Mouse (Mus musculus) heart, adult 8-10 months (tissue): ENCODE results near the gene Cers1. TPM values are rescaled to one million over a fixed set of nuclear protein-coding genes. Genes with fewer than 3 reads are reported as not detected.

ENCODE experiments used
- DNase-seq: peaks from one replicate; pipeline ENCODE4 v3.0.0; 2022; ENCODE audit warnings: low spot score
- total RNA-seq, 4 experiments: library from RNA; stranded (reverse); gene quantifications; 2 replicates each; pipeline ENCODE4 v1.2.4; 2022

Gene Cers1
- under 1 TPM; 0.14 to 0.53 (median 0.38) TPM for total RNA-seq

DNA sequence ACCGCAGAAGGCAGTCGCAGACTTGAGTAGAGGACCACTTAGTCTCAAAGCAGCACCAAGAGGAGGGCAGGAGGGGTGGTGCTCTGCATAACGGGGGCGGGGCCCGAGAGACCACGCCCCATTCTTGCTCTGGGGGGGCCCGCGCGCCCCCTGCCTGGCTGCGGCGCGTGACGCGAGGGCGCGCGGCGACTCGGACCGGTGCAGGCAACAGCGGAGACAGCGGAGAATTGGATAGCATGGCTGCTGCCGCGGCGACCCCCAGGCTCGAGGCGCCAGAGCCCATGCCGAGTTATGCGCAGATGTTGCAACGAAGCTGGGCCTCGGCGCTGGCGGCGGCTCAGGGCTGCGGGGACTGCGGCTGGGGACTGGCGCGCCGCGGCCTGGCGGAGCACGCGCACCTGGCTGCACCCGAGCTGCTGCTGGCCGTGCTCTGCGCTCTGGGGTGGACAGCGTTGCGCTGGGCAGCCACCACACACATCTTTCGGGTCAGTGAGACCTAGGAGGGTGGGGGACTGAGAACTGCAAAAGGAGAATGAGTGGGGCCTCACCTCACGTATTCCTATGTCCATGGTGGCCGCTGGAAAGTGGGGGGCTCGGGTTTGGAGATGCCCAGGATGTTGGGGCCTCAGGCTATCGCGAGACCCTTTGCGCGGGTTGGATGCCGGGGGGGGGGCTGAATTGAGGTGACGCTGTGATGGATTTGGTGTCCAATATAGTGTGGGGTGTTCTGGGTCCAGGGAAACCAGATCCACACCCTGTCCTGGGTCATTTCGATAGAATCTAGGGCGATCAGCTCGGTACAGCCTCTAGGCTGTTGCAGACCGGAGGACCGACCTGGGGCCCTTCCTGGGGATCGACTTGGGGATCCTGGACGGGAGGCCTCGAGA, at the start of gene Cers1:
Gene Cers1 (plus strand): TSS at position 152 of the 887 bp plus-strand sequence.
- no peak for DNase-seq

DNA sequence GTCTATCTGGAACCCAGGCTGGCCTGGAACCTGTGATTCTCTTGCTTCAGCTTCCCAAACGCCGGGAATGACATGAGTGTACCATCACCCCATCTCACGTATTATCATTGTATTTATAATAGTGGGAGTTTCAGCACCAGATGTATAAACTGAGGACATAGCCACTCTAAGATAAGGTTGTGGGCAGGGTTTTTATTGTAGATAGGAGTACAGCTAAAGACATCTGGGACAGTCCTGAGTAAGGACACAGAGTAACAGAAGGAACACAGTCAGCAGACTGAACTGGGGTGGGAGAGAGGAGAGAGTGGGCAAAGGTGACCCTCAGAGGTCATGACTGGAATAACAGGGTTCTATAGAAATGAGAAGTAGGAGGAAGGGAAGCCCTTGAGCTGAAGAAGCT, 47.9 kb upstream of the Cers1 start:
- DNase-seq, result no peak

DNA sequence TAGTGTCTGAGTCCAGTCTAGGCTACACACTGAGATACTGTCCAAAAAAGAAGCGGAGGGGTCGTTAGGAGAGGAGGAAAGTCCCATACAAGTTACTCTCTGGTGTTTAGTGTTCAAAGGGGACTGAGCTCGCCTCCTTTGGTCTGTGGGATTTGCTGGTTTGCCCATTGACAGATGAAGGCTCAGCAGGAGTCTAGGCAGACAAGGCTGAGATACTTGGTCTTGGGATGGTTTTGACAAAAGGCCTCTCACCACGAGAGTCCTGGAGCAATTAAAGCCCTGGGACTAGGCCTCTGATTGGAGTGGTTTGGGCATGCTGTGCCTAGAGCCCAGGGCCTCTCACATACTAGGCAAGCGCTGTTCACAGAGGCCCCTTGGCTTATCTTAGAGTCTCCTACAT, 47.3 kb upstream of the Cers1 start:
- DNase-seq, result no peak

DNA sequence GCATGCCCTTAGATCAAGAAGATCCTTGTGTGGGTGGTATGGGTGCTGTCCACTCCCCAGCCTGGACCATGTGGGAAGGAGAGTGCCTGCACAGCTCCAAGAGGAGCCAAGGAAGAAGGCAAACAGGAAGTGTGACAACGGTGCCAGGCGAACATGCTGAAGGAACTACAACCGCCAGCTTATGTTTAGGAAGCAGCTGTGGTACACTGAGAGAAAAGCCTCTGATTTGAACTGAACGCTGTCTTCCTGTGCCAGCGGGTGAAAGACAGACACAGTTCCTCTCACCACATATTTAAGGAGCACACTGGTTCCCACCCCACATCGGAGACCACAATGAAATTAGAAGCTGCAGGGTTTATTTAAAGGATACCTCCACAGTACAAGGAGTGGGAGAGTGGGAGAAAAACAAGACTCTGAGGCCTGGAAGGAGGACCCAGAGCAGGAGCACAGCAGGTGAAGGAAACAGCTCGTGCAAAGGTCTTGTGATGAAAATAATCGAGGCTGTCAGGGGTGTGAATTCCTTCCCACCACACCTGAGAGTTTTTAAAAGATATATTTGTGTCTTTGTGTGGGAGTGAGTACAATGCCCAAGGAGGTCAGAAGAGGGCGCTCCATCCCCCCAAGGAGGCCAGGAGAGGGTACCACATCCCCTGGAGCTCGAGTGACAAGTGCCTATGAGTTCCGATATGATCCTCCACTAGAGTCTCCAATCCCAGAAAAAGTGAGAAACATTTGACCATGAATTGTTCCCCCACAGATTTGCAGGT, 46.6 kb upstream of the Cers1 start:
- no peak for DNase-seq

DNA sequence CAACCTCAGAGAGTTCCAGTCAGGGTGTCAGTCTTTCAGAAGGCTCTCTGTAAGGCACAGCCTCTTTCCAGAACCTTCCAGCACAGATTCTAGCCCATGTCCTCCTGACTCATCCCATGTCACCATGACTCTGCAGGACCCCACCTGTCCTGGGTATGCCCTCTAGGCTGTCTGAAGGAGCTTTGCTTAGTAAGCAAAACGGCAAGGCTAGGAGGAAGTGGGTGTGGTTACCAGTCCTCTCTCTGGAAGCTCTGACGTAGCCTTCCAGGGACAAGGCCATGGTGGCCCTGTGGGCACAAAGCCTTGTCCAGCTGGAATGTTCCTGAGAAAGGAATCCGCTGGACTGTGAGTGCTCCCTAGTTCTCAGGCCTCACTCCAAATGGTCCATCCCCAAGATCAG, 42.6 kb upstream of the Cers1 start:
- DNase-seq, result peak; percentile 37

DNA sequence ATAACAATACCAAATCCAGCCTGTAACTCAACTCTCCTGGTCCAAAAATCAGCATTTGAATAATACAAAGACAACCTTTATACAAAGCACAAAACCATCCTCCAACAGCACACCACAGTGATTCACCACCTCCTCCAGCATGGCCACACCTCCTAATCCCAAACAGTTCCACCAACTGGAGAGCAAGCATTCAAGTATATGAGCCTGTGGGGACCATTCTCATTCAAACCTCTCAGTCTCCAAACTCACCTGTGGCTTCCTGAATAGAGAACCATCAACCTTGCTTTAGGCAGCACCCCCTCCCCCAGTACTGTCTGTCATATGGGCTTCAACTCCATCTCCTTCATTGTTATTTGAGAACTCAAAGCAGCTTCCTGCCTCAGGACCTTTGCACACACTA, 41.2 kb upstream of the Cers1 start:
- no peak for DNase-seq

DNA sequence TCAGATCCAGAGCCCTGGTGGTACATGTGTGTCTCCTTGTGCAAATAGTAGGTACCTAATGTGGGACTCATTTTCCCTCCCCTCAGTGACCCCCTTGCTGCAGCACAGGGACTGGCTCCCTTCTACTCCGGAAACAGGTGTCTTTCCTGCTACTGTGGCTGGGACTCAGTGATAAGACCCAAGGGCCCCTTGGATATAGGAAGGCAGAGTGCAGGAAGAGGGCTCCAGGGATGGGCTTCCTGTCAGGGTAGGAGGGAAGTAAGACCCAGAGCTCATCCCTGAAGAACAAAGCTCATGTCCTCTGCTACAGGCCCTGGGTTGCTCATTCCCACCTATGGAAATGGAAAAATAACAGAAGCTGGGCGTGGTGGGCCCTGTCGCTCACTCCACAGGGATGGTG, 39.1 kb upstream of the Cers1 start:
- DNase-seq, result peak; percentile 33

DNA sequence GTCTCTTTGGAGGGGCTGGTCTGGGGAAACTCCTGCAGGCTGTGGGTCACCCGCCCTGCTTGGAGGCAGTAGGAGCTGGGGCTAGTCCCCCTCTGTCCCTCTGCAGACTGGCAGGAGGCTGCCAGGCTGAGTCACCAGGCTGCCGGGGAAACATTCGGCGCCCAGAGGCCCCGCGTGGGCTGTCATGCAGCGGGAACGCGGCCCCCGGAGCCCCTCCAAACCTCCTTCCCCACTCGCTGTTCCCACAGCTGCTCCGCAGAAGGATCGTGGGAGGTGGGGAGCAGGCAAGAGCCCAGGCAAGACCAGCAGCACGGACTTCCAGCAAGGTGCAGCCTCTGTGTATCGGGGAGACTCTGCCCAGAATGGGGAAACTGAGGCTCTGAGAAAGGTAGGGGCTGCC, 37.4 kb upstream of the Cers1 start:
- DNase-seq, result no peak

DNA sequence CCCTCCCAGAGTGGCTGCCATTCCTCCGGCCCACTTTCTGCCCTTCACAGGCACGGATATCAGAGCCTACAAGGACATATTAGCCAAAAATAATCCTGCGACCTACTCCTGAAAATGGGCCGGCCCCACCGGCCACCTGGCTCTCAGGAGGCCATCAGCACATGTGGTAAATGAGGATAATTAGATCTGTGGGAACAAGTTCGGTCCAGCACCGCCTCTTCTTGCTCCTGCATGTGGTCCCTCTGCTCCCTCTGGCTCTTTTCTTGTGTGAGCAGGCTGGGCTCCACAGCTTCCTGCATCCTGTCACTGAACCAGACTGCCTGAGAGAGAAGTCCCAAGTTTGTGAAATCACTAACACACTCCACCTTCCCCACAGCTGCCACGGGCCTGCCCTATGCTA, 36.3 kb upstream of the Cers1 start:
- no peak for DNase-seq

DNA sequence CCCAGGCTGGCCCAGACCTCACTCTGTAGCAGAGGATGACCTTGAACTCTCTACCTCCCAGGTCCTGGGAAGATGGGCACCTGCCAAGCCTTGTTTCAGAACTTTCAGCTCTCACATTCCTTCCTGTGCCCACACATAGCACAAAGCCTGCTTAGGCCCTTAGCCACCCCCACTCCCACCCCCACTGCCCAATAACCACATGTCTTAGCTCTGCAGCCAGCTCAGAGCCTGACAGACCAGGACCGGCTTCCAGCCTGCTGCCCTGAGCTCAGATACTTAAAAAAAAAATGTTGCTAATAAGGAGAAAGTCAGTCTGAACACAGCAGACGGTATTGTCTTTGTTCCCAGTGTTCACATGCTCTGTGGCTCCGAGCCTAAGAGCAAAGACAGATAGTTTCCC, 34.6 kb upstream of the Cers1 start:
- no peak for DNase-seq

DNA sequence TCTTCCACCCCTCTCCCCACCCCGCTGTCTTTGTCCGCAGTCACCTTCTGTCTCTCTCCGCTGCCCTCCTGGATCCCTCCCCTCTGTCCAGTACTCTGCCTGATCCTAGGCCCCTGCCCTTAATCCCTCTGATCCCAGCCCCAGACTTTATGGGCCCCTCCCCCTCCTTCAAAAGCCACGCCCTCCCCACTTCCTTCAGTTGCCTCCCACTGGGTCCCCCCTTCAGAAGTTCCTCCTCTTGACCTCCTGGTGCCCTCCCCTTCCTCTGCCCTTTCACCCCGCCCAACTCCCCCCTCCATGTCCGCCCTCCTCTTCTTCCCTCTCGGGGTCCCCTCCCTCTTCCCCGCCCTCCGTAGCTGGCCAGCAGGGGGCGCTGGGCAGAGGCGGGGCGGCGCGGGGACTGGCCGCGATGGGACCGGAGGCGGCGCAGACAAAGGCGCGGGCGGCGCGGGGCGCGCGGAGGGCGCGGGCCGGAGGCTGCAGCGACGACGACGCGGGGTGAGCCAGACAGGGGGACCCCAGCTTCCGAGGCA, 32.9 kb upstream of the Cers1 start, which contains the start of gene Homer3:
Gene Homer3 (plus strand): TSS at position 225 of the 533 bp plus-strand sequence.
- peak; percentile 91 for DNase-seq

DNA sequence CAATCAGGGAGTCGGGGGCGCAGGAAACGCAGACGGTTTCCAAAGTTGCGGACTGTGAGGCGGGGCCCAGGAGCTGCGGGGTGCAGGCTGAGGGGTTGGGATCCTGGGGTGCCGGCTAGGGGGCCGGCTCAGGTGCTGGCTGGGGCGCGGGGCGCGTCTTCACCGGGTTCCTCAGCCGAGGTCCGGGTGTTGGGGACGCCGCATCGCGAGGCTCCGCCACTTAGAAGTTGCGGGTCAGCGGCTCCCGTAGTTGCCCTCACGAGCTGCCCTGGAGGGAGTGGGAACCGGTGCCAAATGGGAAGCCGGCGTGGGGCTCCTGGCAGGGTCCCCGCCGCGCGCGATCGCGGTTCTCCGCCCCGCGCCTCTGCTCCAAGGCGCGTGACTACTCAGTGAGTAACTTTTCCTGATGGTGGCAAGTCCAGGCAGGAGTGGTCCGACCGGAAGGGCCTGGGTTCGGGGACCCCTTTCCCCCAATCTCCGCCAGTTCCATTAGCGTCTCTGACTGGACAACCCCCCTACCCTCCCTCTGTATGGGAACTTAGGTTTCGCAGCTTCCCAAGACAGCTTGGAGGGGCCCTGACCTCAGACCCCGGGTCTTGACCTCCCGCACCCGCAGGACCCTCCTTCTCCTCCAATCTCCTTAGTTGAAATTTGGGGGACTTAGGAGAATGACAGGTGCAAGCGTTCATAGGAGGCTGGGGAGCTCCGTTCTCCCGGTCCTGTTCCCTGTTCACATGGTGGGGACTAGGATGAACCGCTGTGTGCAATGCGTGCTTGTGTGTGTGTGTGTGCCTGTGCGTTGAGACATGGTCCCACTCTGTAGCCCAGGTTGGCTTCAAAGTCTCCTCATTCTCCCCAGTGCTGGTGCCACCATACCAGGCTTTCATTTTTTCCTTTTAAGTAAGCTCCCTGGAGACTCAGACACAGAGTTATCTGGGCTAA, 32.2 kb upstream of the Cers1 start:
- no peak for DNase-seq

DNA sequence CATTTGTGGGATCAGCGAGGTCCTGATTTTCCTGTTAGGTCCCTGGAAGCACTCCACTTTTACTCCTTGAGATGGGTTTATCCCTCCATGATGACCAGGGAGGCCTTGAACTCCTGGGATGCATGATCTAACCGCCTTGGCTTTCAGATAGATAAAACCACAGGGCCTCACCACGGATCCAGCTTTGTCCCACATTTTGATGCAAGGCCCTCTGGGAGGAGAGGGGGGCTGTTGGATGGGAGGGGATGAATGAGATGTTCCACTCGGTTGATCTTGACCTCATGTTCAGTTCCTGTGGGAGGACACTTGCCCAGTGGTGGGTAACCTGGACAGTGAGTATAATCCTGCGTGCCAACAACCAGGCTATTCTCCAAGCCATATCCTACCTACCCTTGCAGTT, 31.2 kb upstream of the Cers1 start:
- no peak for DNase-seq

DNA sequence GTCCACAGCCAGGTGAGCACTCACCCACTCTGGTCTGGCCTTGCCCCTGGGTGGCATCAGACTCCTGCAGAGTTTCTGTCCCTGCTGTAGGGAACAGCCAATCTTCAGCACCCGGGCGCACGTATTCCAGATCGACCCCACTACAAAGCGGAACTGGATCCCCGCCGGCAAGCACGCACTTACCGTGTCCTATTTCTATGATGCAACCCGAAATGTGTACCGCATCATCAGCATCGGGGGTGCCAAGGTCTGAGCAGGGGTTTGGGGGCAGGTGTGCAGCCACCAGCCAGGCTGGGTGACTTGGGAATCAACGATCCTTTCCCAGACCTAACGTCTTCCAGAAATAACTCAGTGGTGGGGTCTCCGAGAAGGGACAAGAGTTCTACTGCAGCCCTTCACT, 30.3 kb upstream of the Cers1 start:
- no peak for DNase-seq

DNA sequence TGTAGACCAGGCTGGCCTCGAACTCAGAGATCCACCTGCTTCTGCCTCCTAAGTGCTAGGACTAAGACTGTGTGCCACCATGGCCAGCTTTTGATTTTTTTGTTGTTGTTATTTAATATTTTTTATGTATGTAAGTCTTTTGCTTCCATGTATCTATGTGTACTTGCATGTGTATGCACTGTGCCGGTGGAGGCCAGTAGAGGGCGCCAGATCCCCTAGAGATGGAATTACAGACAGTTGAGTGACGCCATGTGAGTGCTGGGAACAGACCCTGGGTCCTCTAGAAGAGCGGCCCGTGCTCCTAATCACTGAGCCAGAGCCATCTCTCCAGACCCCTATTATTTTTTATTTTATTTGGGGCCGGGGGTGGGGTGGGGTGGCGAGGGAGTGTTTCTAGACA, 28.8 kb upstream of the Cers1 start:
- no peak for DNase-seq

DNA sequence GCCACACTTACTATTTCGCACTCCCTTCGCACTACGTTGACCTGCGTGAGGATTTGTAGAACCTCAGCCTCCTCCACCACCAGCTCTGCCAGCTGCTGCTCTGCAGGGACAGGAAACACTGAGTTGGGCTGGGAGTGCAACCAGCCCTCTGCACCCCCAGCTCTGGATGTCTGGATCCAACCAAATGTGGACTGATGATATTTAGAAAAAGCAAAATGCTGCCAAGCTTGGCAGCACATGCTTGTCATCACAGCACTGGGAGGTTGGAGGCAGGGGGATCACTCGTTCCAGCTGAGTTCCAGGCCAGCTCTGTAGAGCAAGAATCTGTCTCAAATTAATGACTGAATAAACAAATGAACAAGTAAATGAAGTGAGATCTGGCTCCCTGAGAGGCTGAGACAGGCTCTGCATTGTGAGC, 21.6 kb upstream of the Cers1 start:
- DNase-seq, result no peak

DNA sequence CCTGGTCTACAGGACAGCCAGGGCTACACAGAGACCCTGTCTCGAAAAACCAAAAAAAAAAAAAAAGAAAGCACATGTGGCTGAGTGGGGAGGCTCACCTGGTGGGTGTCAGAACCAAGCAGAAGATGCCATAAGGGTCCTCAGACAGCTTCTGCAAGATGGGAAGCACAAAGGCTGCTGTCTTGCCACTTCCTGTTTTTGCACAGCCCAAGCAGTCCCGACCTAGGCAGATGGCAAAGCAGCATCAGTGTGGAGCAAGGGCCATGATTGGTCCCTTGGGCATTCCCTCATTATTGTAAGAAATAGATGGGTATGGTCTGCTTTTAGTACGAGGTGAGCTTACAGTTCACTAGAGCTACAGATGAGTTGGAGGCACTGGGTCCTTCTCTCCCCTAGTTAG, 14.7 kb upstream of the Cers1 start:
- DNase-seq, result no peak

DNA sequence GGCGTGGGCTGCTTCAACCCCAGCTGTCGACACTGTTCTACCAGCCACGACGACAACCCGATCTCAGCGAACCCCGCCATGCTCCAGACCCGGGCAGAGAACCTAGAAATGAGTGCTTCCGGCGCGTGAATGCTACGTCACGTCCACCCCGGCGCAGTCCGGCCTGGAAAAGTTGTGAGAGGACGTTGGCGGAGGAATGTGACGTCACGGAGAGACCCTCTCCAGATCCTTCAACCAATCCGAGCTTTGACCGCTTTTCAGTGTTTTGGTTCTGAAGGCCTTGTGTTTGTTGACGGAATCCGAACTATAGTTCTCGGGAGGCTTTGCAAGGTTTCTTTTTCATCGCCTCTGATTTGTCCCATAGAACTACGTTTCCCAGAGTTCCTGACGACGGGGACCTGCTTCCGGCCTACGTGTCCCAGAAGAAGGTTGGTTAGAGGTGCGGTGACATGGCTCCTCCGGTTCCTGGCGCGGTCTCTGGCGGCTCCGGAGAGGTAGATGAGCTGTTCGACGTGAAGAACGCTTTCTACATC, 13.2 kb upstream of the Cers1 start, which contains the start of the genes Ddx49 and Cope:
Gene Ddx49 (minus strand): TSS at position 132 of the 533 bp plus-strand sequence.
Gene Cope (plus strand): TSS at position 161 of the 533 bp plus-strand sequence.
- peak; percentile 96 for DNase-seq

DNA sequence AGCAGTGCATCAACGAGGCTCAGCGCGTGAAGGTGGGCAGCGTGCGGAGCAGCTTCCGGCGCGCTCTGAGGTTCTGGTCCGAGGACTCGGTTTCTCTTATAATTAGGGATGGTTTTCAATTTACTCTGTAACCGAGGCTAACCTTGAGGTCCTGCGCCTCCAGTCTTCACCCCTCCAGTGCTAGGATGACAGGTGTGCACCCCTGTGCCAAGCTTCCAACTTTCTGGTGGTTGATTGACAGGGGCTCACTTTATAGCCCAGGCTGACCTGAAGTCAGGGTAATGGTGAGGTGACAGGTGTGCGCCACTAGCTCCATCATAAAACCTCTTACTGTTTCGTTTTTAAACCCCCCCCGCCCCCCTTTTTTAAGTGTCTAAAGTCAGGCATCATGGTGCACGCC, 12.7 kb upstream of the Cers1 start:
- no peak for DNase-seq

DNA sequence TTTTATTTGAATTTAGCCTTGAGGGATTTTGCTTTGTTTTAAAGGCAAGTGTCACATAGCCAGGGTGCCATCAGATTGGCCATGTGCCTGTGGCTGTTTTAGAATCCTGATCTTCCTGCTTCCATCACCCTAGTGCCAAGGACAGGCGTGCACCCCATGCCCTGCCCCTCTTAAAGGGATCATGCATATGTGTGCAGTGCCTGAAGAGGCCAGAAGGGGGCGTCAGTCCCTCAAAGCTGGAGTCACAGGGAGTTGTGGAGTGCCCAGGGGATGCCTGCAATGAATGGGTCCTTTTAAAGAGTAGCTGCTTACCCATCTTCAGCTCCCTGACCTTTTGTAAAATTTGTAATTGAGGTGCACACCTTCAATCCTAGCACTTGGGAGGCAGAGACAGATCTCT, 6.3 kb upstream of the Cers1 start:
- DNase-seq, result no peak

DNA sequence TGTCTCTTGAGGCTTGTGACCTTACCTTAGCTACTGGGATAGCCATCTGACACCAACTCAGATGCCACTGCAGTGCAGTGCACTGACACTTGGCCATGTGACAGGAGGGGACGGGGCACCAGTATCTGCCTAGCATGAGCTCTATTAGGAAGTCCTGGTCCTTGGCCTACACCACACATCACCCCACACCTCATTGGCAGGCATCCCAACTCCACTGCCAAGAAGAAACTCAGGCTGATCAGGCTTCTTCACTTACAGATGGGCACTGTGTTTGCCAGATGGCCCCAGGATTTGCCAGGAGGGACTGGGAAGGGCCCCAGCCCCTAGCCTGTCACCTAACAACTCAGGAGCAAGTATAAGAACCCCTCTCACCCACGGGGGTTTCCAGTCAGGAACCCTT, 2.2 kb upstream of the Cers1 start:
- no peak for DNase-seq
